Comparison of ENCODE assay signal across 21 mouse cellular contexts in genomic region chr4:84427955-84428354, GRCm38 (mm10).
DNase-seq lines count a peak whose midpoint lies in the region; ATAC-seq and TF ChIP-seq lines count a peak whose summit lies in the region.
"Had no signal": no experiment of that assay in that cellular context is flagged by ENCODE, and none has a peak within 500 bp of the region (broad histone marks: within the 10 kb centered on the region; RNA-seq: fewer than 3 reads in every experiment).

No protein-coding gene starts in this region.

- H3K4me1 ChIP-seq in lung, embryonic 14.5 days (ENCODE audit: insufficient read depth) = peaks cover 3% of the 10 kb centered on the region; the same call in 1 of the 2 replicates
- no peaks in the 10 kb centered on the region for H3K4me1 ChIP-seq in lung, adult 2 months (ENCODE audit: control insufficient read depth, insufficient read depth, low read length)
- H3K4me1 ChIP-seq in lung, embryonic 16.5 days (replicated peaks; ENCODE audit: control insufficient read depth, insufficient read depth, low read length) = 0 out of 2 replicates have a peak, but pooled peaks cover 3% of the 10 kb centered on the region
- H3K4me1 ChIP-seq in lung, postnatal 0 days (ENCODE audit: insufficient read depth, low read depth, low read length) = no peaks in the 10 kb centered on the region

- no peak for TF ChIP-seq POLR2A in lung, adult 2 months (IDR thresholded peaks at IDR 0.05; ENCODE audit: borderline replicate concordance, extremely low read depth, low read depth, low read length)

- no peak overlapping the region for H3K27ac ChIP-seq in lung, embryonic 14.5 days (ENCODE audit: low read depth)
- H3K27ac ChIP-seq in lung, embryonic 16.5 days (ENCODE audit: low read length) = no peak overlapping the region
- H3K27ac ChIP-seq in lung, postnatal 0 days (ENCODE audit: low read length) = no peak overlapping the region

- no peak overlapping the region for H3K4me3 ChIP-seq in lung, embryonic 14.5 days (ENCODE audit: low read depth, low read length)
- no peak overlapping the region for H3K4me3 ChIP-seq in lung, adult 2 months (replicated peaks; ENCODE audit: extremely low read depth, low read depth, low read length)
- no peak overlapping the region for H3K4me3 ChIP-seq in lung, embryonic 16.5 days (ENCODE audit: low read length)
- H3K4me3 ChIP-seq in lung, postnatal 0 days (ENCODE audit: low read depth, low read length) = no peak overlapping the region

- no peak for TF ChIP-seq CTCF in lung, embryonic 14.5 days (IDR thresholded peaks at IDR 0.05; ENCODE audit: low read depth)
- TF ChIP-seq CTCF in lung, adult 2 months (IDR thresholded peaks at IDR 0.05; ENCODE audit: insufficient read depth, low read length) = no peak
- no peak for TF ChIP-seq CTCF in lung, postnatal 0 days (IDR thresholded peaks at IDR 0.05)

- H3K4me2 ChIP-seq in lung, embryonic 14.5 days = no peak overlapping the region
- H3K4me2 ChIP-seq in lung, embryonic 16.5 days (ENCODE audit: low read depth, low read length) = no peak overlapping the region
- no peak overlapping the region for H3K4me2 ChIP-seq in lung, postnatal 0 days (replicated peaks; ENCODE audit: low read depth, low read length)

- no peaks in the 10 kb centered on the region for H3K36me3 ChIP-seq in lung, embryonic 14.5 days (ENCODE audit: insufficient read depth)
- H3K36me3 ChIP-seq in lung, embryonic 16.5 days (ENCODE audit: control insufficient read depth, insufficient read depth, low read length) = no peaks in the 10 kb centered on the region
- H3K36me3 ChIP-seq in lung, postnatal 0 days (ENCODE audit: insufficient read depth, low read length) = no peaks in the 10 kb centered on the region
- H3K36me3 ChIP-seq: G1E had no signal

- H3K27me3 ChIP-seq in lung, embryonic 14.5 days (ENCODE audit: insufficient read depth, low read length) = no peaks in the 10 kb centered on the region
- H3K27me3 ChIP-seq in lung, embryonic 16.5 days (ENCODE audit: control insufficient read depth, insufficient read depth, low read depth, low read length) = no peaks in the 10 kb centered on the region
- no peaks in the 10 kb centered on the region for H3K27me3 ChIP-seq in lung, postnatal 0 days (replicated peaks; ENCODE audit: insufficient read depth, low read length)
- H3K27me3 ChIP-seq: CH12.LX, Patski had no signal

- ATAC-seq in lung, embryonic 14.5 days (ENCODE audit: insufficient read depth) = no peak
- peak; percentile 69; the same call in 1 of the 2 replicates for ATAC-seq in lung, embryonic 16.5 days (ENCODE audit: low read depth)
- ATAC-seq in lung, postnatal 0 days = no peak
- ATAC-seq: activated CD4-positive, CD25-positive, alpha-beta regulatory T cell, adult 4 months; CD4-positive, CD25-positive, alpha-beta regulatory T cell, adult 4 months; Patski had no signal

- no peak for TF ChIP-seq EP300 in lung, postnatal 0 days (IDR thresholded peaks at IDR 0.05)

- DNase-seq in lung, embryonic 14.5 days = peak; percentile 56
- DNase-seq in lung, adult 2 months = no peak
- no peak for DNase-seq in lung, postnatal 4 days
- DNase-seq in lung, postnatal 0 days (ENCODE audit: low spot score) = peak; percentile 30
- no peak for DNase-seq in lung, postnatal 36 days
- DNase-seq: adrenal gland, adult 2 months; adrenal gland, adult 8-10 months; adrenal gland, postnatal 10 days; adrenal gland, postnatal 14 days; adrenal gland, postnatal 25 days; adrenal gland, postnatal 36 days; B cell, adult 2 months; cerebellum, adult 11 months; cerebellum, adult 11-12 months; cerebellum, adult 18-20 months had no signal

- 46% methylated on average over 3 of the region's 3 CpGs for WGBS in lung, embryonic 14.5 days
- 68% methylated on average over 3 of the region's 3 CpGs for WGBS in lung, adult 2 months
- 47% methylated on average over 3 of the region's 3 CpGs for WGBS in lung, embryonic 16.5 days
- WGBS in lung, postnatal 0 days = 65% methylated on average over 3 of the region's 3 CpGs

- no peak overlapping the region for H3K9ac ChIP-seq in lung, embryonic 14.5 days
- no peak overlapping the region for H3K9ac ChIP-seq in lung, embryonic 16.5 days (ENCODE audit: low read length)
- H3K9ac ChIP-seq in lung, postnatal 0 days (replicated peaks; ENCODE audit: low read depth) = no peak overlapping the region

- no peaks in the 10 kb centered on the region for H3K9me3 ChIP-seq in lung, embryonic 14.5 days (ENCODE audit: low read depth, low read length)
- no peaks in the 10 kb centered on the region for H3K9me3 ChIP-seq in lung, embryonic 16.5 days (ENCODE audit: control insufficient read depth, low read length)
- H3K9me3 ChIP-seq in lung, postnatal 0 days (ENCODE audit: low read length) = no peaks in the 10 kb centered on the region

Comparison
In these comparisons a context has a peak if more than half of its experiments do, and no peak if none do; other contexts are left out.
1. DNase-seq: peak in lung, embryonic 14.5 days (single experiment) and lung, postnatal 0 days (single experiment); none in lung, adult 2 months (single experiment), lung, postnatal 4 days (0 of 2) and lung, postnatal 36 days (single experiment).